Mouse (Mus musculus): ENCODE results near the gene Sh3rf3.

- TF ChIP-seq CTCF (IDR thresholded peaks at IDR 0.05; ENCODE audit: low read depth) = no peak
- TF ChIP-seq EP300 (IDR thresholded peaks at IDR 0.05; ENCODE audit: low read depth) = no peak
Measured at GRCm38 (mm10) chr10:58878636-58879035, 65.5 kb downstream of the Sh3rf3 start.

All from liver, embryonic 14.5 days (tissue).